Mouse (Mus musculus) megakaryocyte, embryonic 14.5 days (primary cell): Measurements from ENCODE around the gene Tmem176a.

Source experiments
- FLI1 ChIP-seq: IDR thresholded peaks from 2 replicates; pipeline ENCODE4 v1.6.1; 2012; ENCODE audit warnings: low read length, inconsistent platforms, mixed read lengths
- GATA1 ChIP-seq: IDR thresholded peaks from 3 replicates; pipeline ENCODE4 v1.6.1; 2012; ENCODE audit warnings: mixed read lengths, low read length, inconsistent platforms, borderline replicate concordance

DNA sequence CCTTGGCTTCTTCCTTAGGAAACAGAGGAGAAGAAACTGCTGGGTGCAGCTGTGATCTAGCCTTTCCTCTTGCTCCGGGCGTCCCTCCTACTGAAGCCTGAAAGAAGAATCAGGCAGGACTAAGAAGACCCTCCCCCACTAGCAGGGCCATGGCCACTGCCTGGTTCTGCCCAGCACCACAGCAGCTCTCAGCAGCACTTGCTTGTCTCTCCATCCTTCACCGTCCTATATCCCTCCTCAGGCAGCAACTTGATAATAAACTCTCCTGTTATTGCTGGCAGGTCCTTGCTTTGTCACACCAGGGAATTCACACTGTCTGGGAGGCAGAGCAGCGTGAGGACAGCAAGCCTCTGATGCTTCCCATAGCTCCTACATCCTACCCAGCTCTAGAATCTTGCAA lies 4.4 kb downstream of the Tmem176a start:
- TF ChIP-seq GATA1 (no peak), FLI1 (no peak)
